Mouse (Mus musculus) cerebellum, adult 8-10 months (tissue): Measurements from ENCODE around the gene Ifi27l2b.

Experiments
- DNase-seq: peaks from one replicate; pipeline ENCODE4 v3.0.0; 2022

Ifi27l2b gene

GRCm38 (mm10) chr12:103433986-103434731, 22.9 kb downstream of the Ifi27l2b start, which contains the start of gene Ifi27:
Gene Ifi27, plus strand, starts transcription at chr12:103434211.
- no peak for DNase-seq

- DNase-seq: no peak
Observed at GRCm38 (mm10) chr12:103433430-103433829, 23.6 kb downstream of the Ifi27l2b start.

GRCm38 (mm10) chr12:103426710-103427109, 30.3 kb downstream of the Ifi27l2b start:
- DNase-seq: no peak

DNA sequence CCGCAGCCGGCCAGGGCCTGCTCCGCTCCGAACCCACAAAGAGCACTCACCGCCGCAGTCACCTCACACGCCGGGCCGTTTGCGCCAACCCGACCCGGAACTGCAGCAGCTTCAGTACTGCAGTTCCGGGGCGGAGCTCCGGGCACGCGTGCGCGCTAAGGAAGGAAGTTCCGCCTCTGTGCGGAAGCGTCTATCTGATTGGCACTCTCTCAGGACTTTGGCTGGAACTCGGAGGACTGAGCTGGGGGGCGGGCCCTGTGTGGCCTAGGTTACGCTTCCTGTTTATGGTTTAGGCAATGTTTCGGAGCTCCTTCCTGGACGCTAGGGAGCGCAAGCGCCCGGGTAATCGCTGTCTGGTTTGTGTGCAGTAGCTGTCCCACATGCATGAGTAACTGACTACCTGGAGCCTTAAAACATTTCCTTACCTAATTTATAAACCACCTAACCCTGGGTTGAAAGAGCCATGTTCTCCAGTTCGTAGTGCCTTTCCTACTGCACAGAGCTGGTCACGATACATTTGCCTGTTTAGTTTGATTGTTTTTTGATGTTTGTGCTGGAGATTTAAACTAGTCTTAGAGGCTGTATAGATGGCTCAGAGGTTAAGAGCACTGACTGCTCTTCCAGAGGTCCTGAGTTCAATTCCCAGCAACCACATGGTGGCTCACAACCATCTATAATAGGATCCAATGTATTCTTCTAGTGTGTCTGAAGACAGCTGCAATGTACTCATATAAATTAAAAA, 31.1 kb downstream of the Ifi27l2b start, which contains the start of gene Ddx24:
Ddx24 (minus strand) TSS at position 102 of the 742 bp plus-strand sequence.
- peak; percentile 97 for DNase-seq

DNA sequence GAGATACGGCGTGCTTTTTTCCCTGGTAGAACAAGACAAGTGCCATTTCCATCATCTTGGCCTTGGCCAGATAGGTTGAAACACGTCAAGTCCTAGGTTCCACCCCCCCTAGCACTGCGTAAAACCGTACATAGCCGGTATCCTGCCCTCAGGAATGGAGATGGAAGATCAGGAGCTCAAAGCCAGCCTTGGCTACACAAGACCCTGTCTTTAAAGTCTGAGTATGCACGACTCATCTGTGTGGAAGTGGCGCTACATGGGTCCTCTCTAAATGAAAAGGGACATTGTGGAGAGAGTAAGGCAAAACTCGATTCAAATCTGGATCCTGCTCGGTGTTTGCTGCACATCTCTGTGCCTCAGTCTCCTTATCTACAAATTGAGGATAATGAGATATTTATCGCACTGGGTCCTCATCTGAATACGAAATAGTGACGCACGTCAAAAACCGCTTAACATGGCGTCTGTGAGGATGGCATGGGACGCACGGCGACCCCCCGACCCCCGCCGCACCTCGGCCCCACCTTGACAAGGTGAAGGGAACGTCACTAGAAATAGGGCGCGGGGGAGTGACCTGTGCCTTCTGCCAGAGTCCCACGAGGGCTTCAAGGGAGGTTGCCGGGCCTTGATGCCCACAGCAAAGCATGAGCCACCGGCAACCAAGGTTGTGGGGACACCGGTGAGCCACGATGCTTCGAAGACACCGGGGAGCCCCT, 31.9 kb downstream of the Ifi27l2b start:
- no peak for DNase-seq

DNA sequence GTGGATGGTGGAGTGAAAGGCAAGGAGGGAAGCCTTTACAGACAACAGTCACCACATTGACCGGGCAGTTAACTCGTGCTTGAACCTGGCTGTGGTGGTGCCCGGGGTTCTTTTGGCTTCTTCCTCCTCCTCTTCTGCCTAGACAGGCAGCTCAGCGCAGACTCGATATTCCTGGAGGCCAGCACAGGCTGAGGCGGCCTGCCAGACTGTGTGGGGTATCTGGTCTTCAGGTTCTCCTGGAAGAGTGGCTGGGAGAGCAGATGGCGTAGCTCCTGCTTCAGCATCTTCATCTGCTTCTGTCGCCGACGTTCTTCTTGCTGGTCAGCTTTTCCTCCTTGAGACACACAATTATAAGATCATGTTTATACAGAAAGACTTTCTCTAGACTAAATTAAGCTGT, 48.9 kb downstream of the Ifi27l2b start:
- DNase-seq: no peak

GRCm38 (mm10) chr12:103407720-103408119, 49.3 kb downstream of the Ifi27l2b start, which contains the start of gene 9330161L09Rik:
Gene 9330161L09Rik, minus strand, starts transcription at chr12:103407820.
- no peak for DNase-seq

DNA sequence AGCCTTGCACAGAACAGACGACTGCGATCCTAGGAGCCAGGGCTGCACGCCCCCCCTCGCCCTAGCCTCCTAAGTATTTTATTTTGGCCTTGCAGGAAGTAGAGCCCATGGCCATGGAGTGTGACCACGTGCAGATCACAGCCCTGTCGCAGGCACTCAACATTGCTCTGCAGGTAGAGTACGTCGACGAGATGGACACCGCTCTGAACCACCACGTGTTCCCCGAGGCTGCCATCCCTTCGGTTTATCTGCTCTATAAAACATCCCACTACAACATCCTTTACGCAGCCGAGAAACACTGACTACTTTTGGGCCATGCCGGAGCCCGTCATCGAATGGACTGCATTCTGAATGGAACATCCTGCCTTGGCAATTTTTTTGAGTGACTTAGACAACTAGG, 52.9 kb downstream of the Ifi27l2b start:
- DNase-seq: no peak
